Mouse (Mus musculus) intestine, embryonic 15.5 days (tissue): ENCODE measurements around the gene Sdf2. TPM values are rescaled to one million over a fixed set of nuclear protein-coding genes. Genes with fewer than 3 reads are reported as not detected.

ENCODE experiments used
- ATAC-seq: fragments of 200-750 bp; cut with Nextera tagmentation; 2 replicates; pipeline ENCODE4 v1.8.0; 2017; ENCODE audit warnings: moderate TSS enrichment, moderate library complexity
- H3K27ac ChIP-seq: fragments of 300-500 bp; sonication (generic); 2 replicates; pipeline ENCODE4 v1.5.1; 2015; ENCODE audit warnings: mild to moderate bottlenecking, inconsistent platforms
- H3K27me3 ChIP-seq: fragments of 300-500 bp; sonication (generic); replicated peaks from 2 replicates; pipeline ENCODE4 v1.6.1; 2015; ENCODE audit warnings: inconsistent platforms
- H3K36me3 ChIP-seq: fragments of 300-500 bp; sonication (generic); 2 replicates; pipeline ENCODE4 v1.6.1; 2015; ENCODE audit warnings: inconsistent platforms
- H3K4me1 ChIP-seq: fragments of 300-500 bp; sonication (generic); replicated peaks from 2 replicates; pipeline ENCODE4 v1.6.1; 2015; ENCODE audit warnings: inconsistent platforms
- H3K4me2 ChIP-seq: fragments of 300-500 bp; sonication (generic); replicated peaks from 2 replicates; pipeline ENCODE4 v1.6.1; 2015; ENCODE audit warnings: mild to moderate bottlenecking, inconsistent platforms
- H3K4me3 ChIP-seq: fragments of 300-500 bp; sonication (generic); replicated peaks from 2 replicates; pipeline ENCODE4 v1.5.1; 2015; ENCODE audit warnings: inconsistent platforms
- H3K9ac ChIP-seq: fragments of 300-500 bp; sonication (generic); 2 replicates; pipeline ENCODE4 v1.6.1; 2015; ENCODE audit warnings: inconsistent platforms
- H3K9me3 ChIP-seq: fragments of 300-500 bp; sonication (generic); 2 replicates; pipeline ENCODE4 v1.6.1; 2016; ENCODE audit warnings: inconsistent platforms
- whole genome bisulfite sequencing: fragments of 180-500 bp; shearing (Covaris S2); methylation state at CpG from one replicate; pipeline ENCODE4 v1.1.7; 2015; 5-methylcytosine and 5-hydroxymethylcytosine counted together
- polyA plus RNA-seq: library from polyadenylated mRNA; unstranded; fragments of >200 nt; fragmentation: Nextera tagmentation; extraction: Ambion mirVana; gene quantifications from 2 replicates; pipeline ENCODE4 v1.2.1, GENCODE M21; 2015

The Sdf2 gene
- polyA plus RNA-seq, 1 experiment from 2014 or later: 70.2 TPM

GRCm38 (mm10) chr11:78240193-78240857, 5.2 kb upstream of the Sdf2 start:
- WGBS: 89% methylated on average over 9 of the region's 9 CpGs
- peaks cover 7% of the 10 kb centered on the region; the same call in 1 of the 2 replicates for H3K4me1 ChIP-seq
- H3K4me2 ChIP-seq: no peak overlapping the region
- ATAC-seq: no peak
- H3K27ac ChIP-seq: no peak overlapping the region
- H3K9me3 ChIP-seq: no peaks in the 10 kb centered on the region
- H3K36me3 ChIP-seq: peaks cover 5% of the 10 kb centered on the region
- no peaks in the 10 kb centered on the region for H3K27me3 ChIP-seq
- H3K9ac ChIP-seq: no peak overlapping the region
- no peak overlapping the region for H3K4me3 ChIP-seq

- ATAC-seq: no peak
- Histone ChIP-seq H3K27ac (peak overlapping the region; percentile 96), H3K36me3 (peaks cover 3% of the 10 kb centered on the region), H3K4me2 (peak overlapping the region; percentile 71), H3K4me1 (peaks cover 19% of the 10 kb centered on the region), H3K4me3 (peak overlapping the region; percentile 92), H3K27me3 (no peaks in the 10 kb centered on the region), H3K9ac (peak overlapping the region; percentile 93), H3K9me3 (no peaks in the 10 kb centered on the region)
- under 1% methylated on average over 19 of the region's 19 CpGs for WGBS
Observed at GRCm38 (mm10) chr11:78245261-78245626, 302 bp upstream of the Sdf2 start.

- Histone ChIP-seq H3K4me1 (peaks cover 19% of the 10 kb centered on the region), H3K9ac (0 out of 2 replicates have a peak overlapping the region, but pooled peaks have one; percentile 93), H3K4me2 (peak overlapping the region; percentile 71), H3K27ac (peak overlapping the region; percentile 96), H3K36me3 (0 out of 2 replicates have a peak, but pooled peaks cover 3% of the 10 kb centered on the region), H3K4me3 (peak overlapping the region; percentile 92), H3K27me3 (no peaks in the 10 kb centered on the region), H3K9me3 (no peaks in the 10 kb centered on the region)
- ATAC-seq: no peak
- WGBS: 39% methylated on average over 7 of the region's 7 CpGs
Observed at GRCm38 (mm10) chr11:78246318-78247011, 919 bp downstream of the Sdf2 start.

GRCm38 (mm10) chr11:78247012-78247348, 1.4 kb downstream of the Sdf2 start:
- 0 out of 2 replicates have a peak overlapping the region, but pooled peaks have one; percentile 14 for H3K4me3 ChIP-seq
- H3K9ac ChIP-seq: no peak overlapping the region
- ATAC-seq: 0 out of 2 replicates have a peak, but pooled peaks have one; percentile 13
- H3K4me1 ChIP-seq: peaks cover 19% of the 10 kb centered on the region
- peak overlapping the region; percentile 71 for H3K4me2 ChIP-seq
- no peaks in the 10 kb centered on the region for H3K27me3 ChIP-seq
- WGBS: 46% methylated on average over 3 of the region's 3 CpGs
- H3K9me3 ChIP-seq: no peaks in the 10 kb centered on the region
- 0 out of 2 replicates have a peak, but pooled peaks cover 3% of the 10 kb centered on the region for H3K36me3 ChIP-seq
- H3K27ac ChIP-seq: no peak overlapping the region

- no peak overlapping the region for H3K9ac ChIP-seq
- peaks cover 5% of the 10 kb centered on the region; the same call in 1 of the 2 replicates for H3K36me3 ChIP-seq
- peaks cover 19% of the 10 kb centered on the region for H3K4me1 ChIP-seq
- no peak overlapping the region for H3K4me3 ChIP-seq
- no peak overlapping the region for H3K27ac ChIP-seq
- 68% methylated on average over 4 of the region's 4 CpGs for WGBS
- no peaks in the 10 kb centered on the region for H3K27me3 ChIP-seq
- H3K9me3 ChIP-seq: no peaks in the 10 kb centered on the region
- ATAC-seq: no peak
- 0 out of 2 replicates have a peak overlapping the region, but pooled peaks have one; percentile 7 for H3K4me2 ChIP-seq
Observed at GRCm38 (mm10) chr11:78247727-78248140, 2.2 kb downstream of the Sdf2 start.

GRCm38 (mm10) chr11:78256618-78257017, 11.1 kb downstream of the Sdf2 start:
- H3K9ac ChIP-seq: no peak overlapping the region
- H3K36me3 ChIP-seq: peaks cover 9% of the 10 kb centered on the region
- no peak overlapping the region for H3K27ac ChIP-seq
- ATAC-seq: no peak
- H3K27me3 ChIP-seq: 0 out of 2 replicates have a peak, but pooled peaks cover 3% of the 10 kb centered on the region
- H3K4me2 ChIP-seq: no peak overlapping the region
- WGBS: 94% methylated on average over 1 of the region's 1 CpGs
- no peak overlapping the region for H3K4me3 ChIP-seq
- no peaks in the 10 kb centered on the region for H3K9me3 ChIP-seq
- no peaks in the 10 kb centered on the region for H3K4me1 ChIP-seq

GRCm38 (mm10) chr11:78260489-78261258, 15.1 kb downstream of the Sdf2 start:
- Histone ChIP-seq H3K9me3 (no peaks in the 10 kb centered on the region), H3K36me3 (peaks cover 9% of the 10 kb centered on the region), H3K4me1 (no peaks in the 10 kb centered on the region), H3K27me3 (0 out of 2 replicates have a peak, but pooled peaks cover 3% of the 10 kb centered on the region), H3K4me2 (peak overlapping the region; percentile 54), H3K9ac (no peak overlapping the region), H3K27ac (no peak overlapping the region), H3K4me3 (peak overlapping the region; percentile 93; the same call in 1 of the 2 replicates)
- peak; percentile 5 for ATAC-seq
- WGBS: 95% methylated on average over 2 of the region's 2 CpGs

- peak; percentile 97 for ATAC-seq
- H3K9ac ChIP-seq: peak within 1 kb of the TSS; percentile 91
Observed at GRCm38 (mm10) chr11:78261380-78262352, 16.1 kb downstream of the Sdf2 start, which contains the start of gene 2610507B11Rik. TSS of gene 2610507B11Rik (plus strand) at chr11:78261752.

GRCm38 (mm10) chr11:78262550-78262949, 17.0 kb downstream of the Sdf2 start:
- Histone ChIP-seq H3K9ac (peak overlapping the region; percentile 91; the same call in 1 of the 2 replicates), H3K4me2 (peak overlapping the region; percentile 63), H3K36me3 (peaks cover 21% of the 10 kb centered on the region), H3K27me3 (0 out of 2 replicates have a peak, but pooled peaks cover 3% of the 10 kb centered on the region), H3K27ac (no peak overlapping the region), H3K4me3 (peak overlapping the region; percentile 93), H3K4me1 (no peaks in the 10 kb centered on the region), H3K9me3 (no peaks in the 10 kb centered on the region)
- 4% methylated on average over 8 of the region's 8 CpGs for WGBS
- ATAC-seq: no peak

More at GRCm38 (mm10) chr11:78261380-78262352, 16.1 kb downstream of the Sdf2 start, which contains the start of gene 2610507B11Rik:
- Histone ChIP-seq H3K27ac (peak within 1 kb of the TSS; percentile 83), H3K9me3 (no peaks in the 10 kb centered on the region), H3K4me3 (peak within 1 kb of the TSS; percentile 93), H3K4me1 (no peaks in the 10 kb centered on the region), H3K36me3 (peaks cover 17% of the 10 kb centered on the region), H3K27me3 (0 out of 2 replicates have a peak, but pooled peaks cover 3% of the 10 kb centered on the region), H3K4me2 (peak within 1 kb of the TSS; percentile 63)
- WGBS: under 1% methylated on average over 115 of the region's 115 CpGs

- Histone ChIP-seq H3K27me3 (no peaks in the 10 kb centered on the region), H3K4me3 (no peak overlapping the region), H3K9ac (no peak overlapping the region), H3K27ac (no peak overlapping the region), H3K4me2 (no peak overlapping the region), H3K9me3 (no peaks in the 10 kb centered on the region), H3K36me3 (peaks cover 34% of the 10 kb centered on the region), H3K4me1 (no peaks in the 10 kb centered on the region)
- 90% methylated on average over 6 of the region's 6 CpGs for WGBS
- no peak for ATAC-seq
Observed at GRCm38 (mm10) chr11:78265571-78265970, 20.0 kb downstream of the Sdf2 start.

GRCm38 (mm10) chr11:78271986-78272385, 26.4 kb downstream of the Sdf2 start:
- Histone ChIP-seq H3K9me3 (no peaks in the 10 kb centered on the region), H3K4me2 (no peak overlapping the region), H3K27me3 (no peaks in the 10 kb centered on the region), H3K27ac (no peak overlapping the region), H3K4me1 (no peaks in the 10 kb centered on the region), H3K36me3 (peaks cover 59% of the 10 kb centered on the region), H3K4me3 (no peak overlapping the region), H3K9ac (no peak overlapping the region)
- WGBS: 89% methylated on average over 13 of the region's 13 CpGs
- ATAC-seq: no peak
